Mouse (Mus musculus): ENCODE measurements around the gene Hap1.
"Not testable (repeated sequence)": the region's sequence is repeated elsewhere in the genome, so short reads cannot be mapped to it uniquely, and the experiment has no call there.

DNA sequence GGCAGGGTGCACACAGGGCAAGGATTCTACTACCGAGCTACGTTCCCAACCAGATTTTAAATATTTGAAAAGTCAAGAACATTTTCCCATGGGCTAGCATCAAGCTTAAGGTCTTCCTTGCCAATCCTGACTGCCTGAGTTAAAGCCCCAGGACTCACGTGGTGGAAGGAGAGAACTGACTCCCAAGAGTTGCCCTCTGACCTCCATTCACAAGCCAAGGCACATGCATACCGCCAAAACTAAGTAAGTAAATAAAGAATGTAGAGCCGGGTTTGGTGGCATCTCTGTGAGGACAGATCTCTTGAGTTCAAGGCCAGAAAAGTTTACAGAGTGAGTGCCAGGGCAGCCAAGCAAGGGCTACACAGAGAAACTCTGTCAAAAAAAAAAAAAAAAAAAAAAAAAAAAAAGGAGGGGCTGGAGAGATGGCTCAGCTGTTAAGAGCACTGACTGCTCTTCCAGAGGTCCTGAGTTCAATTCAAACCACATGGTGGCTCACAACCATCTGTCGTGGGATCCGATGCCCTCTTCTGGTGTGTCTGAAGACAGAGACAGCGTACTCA lies 25.0 kb downstream of the Hap1 start:
- TF ChIP-seq CTCF, POLR2A (IDR thresholded peaks at IDR 0.05; ENCODE audit: extremely low read depth, insufficient read depth, low read length): not testable (repeated sequence)

Measured in cortical plate, adult 2 months (tissue).